16 mouse cellular contexts compared by ENCODE assay signal in the genomic region with DNA sequence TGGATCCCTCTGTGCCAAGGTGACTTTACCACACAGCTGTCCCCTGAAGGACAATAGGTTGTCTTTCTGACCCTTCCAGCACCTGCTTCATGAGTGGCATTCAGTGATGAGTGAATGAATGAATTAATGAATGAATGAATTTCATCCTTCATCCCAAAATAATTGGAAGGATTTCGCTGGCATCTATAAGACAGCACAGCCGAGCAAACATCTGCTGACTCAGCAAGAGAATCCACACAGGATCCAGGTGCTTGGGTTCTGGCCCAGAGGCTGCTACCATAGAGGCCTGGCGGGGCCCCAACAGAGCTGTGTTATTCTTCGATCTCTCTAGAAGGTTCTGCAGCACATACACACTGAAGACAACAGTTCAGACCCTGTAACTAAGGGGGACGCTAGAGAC.
"Had no signal": no experiment of that assay in that cellular context is flagged by ENCODE, and none has a peak within 500 bp of the region (broad histone marks: within the 10 kb centered on the region; RNA-seq: fewer than 3 reads in every experiment).

No protein-coding gene starts in this region.

- H3K27me3 ChIP-seq: neural tube, embryonic 15.5 days; stomach, embryonic 15.5 days had no signal

- DNase-seq: retina, postnatal 1 day; right cerebral cortex, adult 18-20 months; right cerebral cortex, postnatal 14 days; right cerebral cortex, postnatal 25 days; right cerebral cortex, postnatal 4 days; spleen, adult 18-20 months; thymus, adult 18-20 months; thymus, adult 2 months; thymus, postnatal 14 days; thymus, postnatal 25 days; thymus, postnatal 36 days; thymus, postnatal 4 days had no signal

- H3K9ac ChIP-seq: neural tube, embryonic 13.5 days; neural tube, embryonic 15.5 days; stomach, embryonic 15.5 days had no signal

- H3K9me3 ChIP-seq: neural tube, embryonic 13.5 days; neural tube, embryonic 15.5 days; stomach, embryonic 15.5 days had no signal

- H3K27ac ChIP-seq: neural tube, embryonic 13.5 days; neural tube, embryonic 15.5 days; stomach, embryonic 15.5 days; stomach, postnatal 0 days had no signal

- H3K4me2 ChIP-seq: neural tube, embryonic 13.5 days; neural tube, embryonic 15.5 days; stomach, embryonic 15.5 days had no signal

- H3K4me3 ChIP-seq: neural tube, embryonic 13.5 days; neural tube, embryonic 15.5 days; stomach, embryonic 15.5 days had no signal

- H3K4me1 ChIP-seq: stomach, embryonic 15.5 days had no signal

- H3K36me3 ChIP-seq: neural tube, embryonic 15.5 days; stomach, embryonic 15.5 days had no signal
